ENCODE assay signal across 14 mouse cellular contexts in genomic region chr17:67569865-67570264, GRCm38 (mm10).
"Had no signal": no experiment of that assay in that cellular context is flagged by ENCODE, and none has a peak within 500 bp of the region (broad histone marks: within the 10 kb centered on the region; RNA-seq: fewer than 3 reads in every experiment).

No protein-coding gene starts in this region.

- H3K9ac ChIP-seq: liver, embryonic 15.5 days; midbrain, embryonic 13.5 days; neural tube, embryonic 12.5 days had no signal

- H3K4me2 ChIP-seq: liver, embryonic 11.5 days; liver, embryonic 15.5 days; midbrain, embryonic 13.5 days; neural tube, embryonic 12.5 days had no signal

- H3K27me3 ChIP-seq: liver, embryonic 15.5 days; midbrain, embryonic 13.5 days; neural tube, embryonic 12.5 days had no signal

- H3K36me3 ChIP-seq: limb, embryonic 10.5 days; liver, embryonic 15.5 days; midbrain, embryonic 13.5 days; neural tube, embryonic 12.5 days had no signal

- H3K9me3 ChIP-seq: limb, embryonic 10.5 days; liver, embryonic 15.5 days; midbrain, embryonic 13.5 days; neural tube, embryonic 12.5 days had no signal

- H3K4me3 ChIP-seq: left cerebral cortex, adult 2 months; limb, embryonic 10.5 days; liver, embryonic 15.5 days; midbrain, embryonic 13.5 days; myocyte; neural tube, embryonic 12.5 days had no signal

- ATAC-seq: midbrain, embryonic 13.5 days had no signal

- H3K27ac ChIP-seq: kidney, postnatal 0 days; left cerebral cortex, adult 2 months; limb, embryonic 10.5 days; liver, embryonic 15.5 days; macrophage; midbrain, embryonic 13.5 days; neural tube, embryonic 12.5 days; stomach, postnatal 0 days had no signal

- H3K4me1 ChIP-seq: liver, embryonic 15.5 days; midbrain, embryonic 13.5 days; neural tube, embryonic 12.5 days had no signal

- DNase-seq: kidney, adult 11 months; kidney, adult 9 months; kidney, postnatal 4 days; thymus, postnatal 4 days had no signal
